Mouse (Mus musculus) embryonic facial prominence, embryonic 15.5 days (tissue): ENCODE results near the gene Zpbp2. TPM values are rescaled to one million over a fixed set of nuclear protein-coding genes. Genes with fewer than 3 reads are reported as not detected.

Experiments
- ATAC-seq: fragments of 200-750 bp; cut with Nextera tagmentation; 2 replicates; pipeline ENCODE4 v1.8.0; 2017; ENCODE audit warnings: low read depth, moderate TSS enrichment; ENCODE audit not compliant: insufficient number of reproducible peaks, low FRiP score, low TSS enrichment
- H3K27ac ChIP-seq: fragments of 300-500 bp; sonication (generic); replicated peaks from 2 replicates; pipeline ENCODE4 v1.5.1; 2015; ENCODE audit warnings: mild to moderate bottlenecking, inconsistent platforms
- H3K27me3 ChIP-seq: fragments of 300-500 bp; sonication (generic); 2 replicates; pipeline ENCODE4 v1.6.1; 2015; ENCODE audit warnings: inconsistent platforms
- H3K36me3 ChIP-seq: fragments of 300-500 bp; sonication (generic); 2 replicates; pipeline ENCODE4 v1.6.1; 2015; ENCODE audit warnings: mild to moderate bottlenecking, inconsistent platforms
- H3K4me1 ChIP-seq: fragments of 300-500 bp; sonication (generic); 2 replicates; pipeline ENCODE4 v1.6.1; 2015; ENCODE audit warnings: inconsistent platforms
- H3K4me2 ChIP-seq: fragments of 300-500 bp; sonication (generic); replicated peaks from 2 replicates; pipeline ENCODE4 v1.6.1; 2015; ENCODE audit warnings: mild to moderate bottlenecking, inconsistent platforms
- H3K4me3 ChIP-seq: fragments of 300-500 bp; sonication (generic); replicated peaks from 2 replicates; pipeline ENCODE4 v1.5.1; 2015; ENCODE audit warnings: mild to moderate bottlenecking, inconsistent platforms
- H3K9ac ChIP-seq: fragments of 300-500 bp; sonication (generic); 2 replicates; pipeline ENCODE4 v1.6.1; 2015; ENCODE audit warnings: inconsistent platforms
- H3K9me3 ChIP-seq: fragments of 300-500 bp; sonication (generic); replicated peaks from 2 replicates; pipeline ENCODE4 v1.6.1; 2016; ENCODE audit warnings: inconsistent platforms
- WGBS: fragments of 180-500 bp; shearing (Covaris S2); methylation state at CpG from one replicate; pipeline ENCODE4 v1.1.7; 2015; 5-methylcytosine and 5-hydroxymethylcytosine counted together
- polyA plus RNA-seq: library from polyadenylated mRNA; unstranded; fragments of >200 nt; fragmentation: Nextera tagmentation; extraction: Ambion mirVana; gene quantifications from 2 replicates; pipeline ENCODE4 v1.2.1, GENCODE M21; 2015

Zpbp2 gene
- polyA plus RNA-seq, 1 experiment from 2014 or later, result 0.16 TPM

DNA sequence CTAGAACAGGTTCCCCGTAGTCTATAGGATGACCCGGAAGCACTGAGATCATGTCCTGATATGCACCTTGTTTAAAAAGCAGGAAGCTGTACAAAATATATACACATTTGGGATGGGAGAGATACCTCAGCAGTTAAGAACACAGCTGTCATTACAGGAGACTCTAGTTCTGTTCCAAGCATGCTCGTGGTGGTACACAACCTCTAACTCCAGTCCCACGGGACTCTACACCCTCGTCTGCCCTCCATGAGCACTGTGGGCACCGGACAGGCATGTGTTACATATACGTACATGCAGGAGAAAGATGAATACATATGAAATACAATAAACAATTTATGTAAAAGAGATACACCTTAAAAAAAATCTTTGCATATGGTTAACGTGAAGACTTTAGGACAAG lies 8.3 kb upstream of the Zpbp2 start:
- Histone ChIP-seq H3K9ac (no peak overlapping the region), H3K36me3 (no peaks in the 10 kb centered on the region), H3K4me3 (no peak overlapping the region), H3K4me2 (no peak overlapping the region), H3K9me3 (peaks cover 7% of the 10 kb centered on the region; the same call in 1 of the 2 replicates), H3K4me1 (peaks cover 8% of the 10 kb centered on the region), H3K27ac (no peak overlapping the region), H3K27me3 (peaks cover 38% of the 10 kb centered on the region)
- WGBS, result 65% methylated on average over 8 of the region's 8 CpGs
- no peak for ATAC-seq

DNA sequence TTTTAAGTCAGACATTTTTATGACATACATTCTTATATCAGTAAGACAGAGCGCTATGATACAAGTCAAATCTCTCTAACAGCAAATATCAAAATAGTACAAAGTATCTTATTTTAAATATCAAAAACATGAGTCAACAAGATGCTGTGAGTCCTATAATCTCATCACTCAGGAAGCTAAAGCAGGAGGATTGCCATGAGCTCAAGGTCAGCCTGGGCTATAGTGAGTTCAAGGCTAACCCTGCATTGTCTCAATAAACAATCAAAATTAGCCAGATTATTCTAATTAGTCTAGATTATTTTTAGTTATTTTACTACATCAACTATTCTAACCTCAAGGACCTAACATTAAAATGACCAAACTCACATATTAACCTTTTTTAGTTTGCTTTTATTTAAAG lies 7.5 kb upstream of the Zpbp2 start:
- Histone ChIP-seq H3K4me1 (peaks cover 8% of the 10 kb centered on the region), H3K4me3 (no peak overlapping the region), H3K9ac (no peak overlapping the region), H3K36me3 (no peaks in the 10 kb centered on the region), H3K4me2 (no peak overlapping the region), H3K27ac (no peak overlapping the region), H3K27me3 (peaks cover 47% of the 10 kb centered on the region), H3K9me3 (peaks cover 7% of the 10 kb centered on the region; the same call in 1 of the 2 replicates)
- 89% methylated on average over 1 of the region's 1 CpGs for WGBS
- ATAC-seq, result no peak

DNA sequence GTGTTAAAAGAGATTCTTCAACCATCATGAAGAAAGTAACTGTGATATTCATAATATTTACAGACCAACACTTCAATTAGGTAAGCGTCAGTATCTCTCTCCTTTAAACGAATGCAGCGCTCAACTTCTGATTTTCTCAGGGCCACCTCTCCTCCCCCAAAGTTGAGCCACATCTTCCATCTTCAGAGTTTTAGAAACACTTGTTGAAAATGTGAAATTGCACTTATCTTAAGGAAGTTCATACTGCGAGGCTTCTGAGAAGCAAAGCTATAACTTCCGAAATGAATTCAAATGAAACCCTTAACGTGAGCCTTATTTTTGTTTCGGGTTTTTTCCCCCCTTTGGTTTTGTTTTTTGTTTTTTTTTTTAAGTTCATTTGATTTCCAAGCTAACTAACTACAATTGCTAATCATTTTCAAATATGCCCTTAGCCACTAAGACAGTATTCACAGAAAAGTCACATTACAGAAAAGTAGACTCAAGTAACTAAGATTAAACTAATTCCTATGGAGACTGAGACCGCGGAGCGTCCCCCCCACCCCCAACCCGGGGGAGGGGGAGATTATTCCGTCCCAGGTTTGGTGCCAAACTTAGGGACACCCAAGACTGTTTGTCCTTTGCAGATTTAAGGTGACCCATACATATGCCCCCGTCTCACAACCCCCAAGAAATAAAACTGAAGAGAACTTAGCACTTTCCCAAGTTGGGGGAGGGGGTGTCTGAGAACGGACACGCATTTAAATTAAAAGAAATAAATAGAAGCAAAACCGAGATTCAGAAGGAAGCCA lies 5.8 kb upstream of the Zpbp2 start:
- Histone ChIP-seq H3K36me3 (no peaks in the 10 kb centered on the region), H3K27ac (no peak overlapping the region), H3K4me2 (peak overlapping the region; percentile 86), H3K4me3 (peak overlapping the region; percentile 45), H3K9me3 (peaks cover 3% of the 10 kb centered on the region; the same call in 1 of the 2 replicates), H3K27me3 (peaks cover 59% of the 10 kb centered on the region), H3K4me1 (peaks cover 8% of the 10 kb centered on the region), H3K9ac (0 out of 2 replicates have a peak overlapping the region, but pooled peaks have one; percentile 5)
- no peak for ATAC-seq
- WGBS, result 3% methylated on average over 16 of the region's 16 CpGs

DNA sequence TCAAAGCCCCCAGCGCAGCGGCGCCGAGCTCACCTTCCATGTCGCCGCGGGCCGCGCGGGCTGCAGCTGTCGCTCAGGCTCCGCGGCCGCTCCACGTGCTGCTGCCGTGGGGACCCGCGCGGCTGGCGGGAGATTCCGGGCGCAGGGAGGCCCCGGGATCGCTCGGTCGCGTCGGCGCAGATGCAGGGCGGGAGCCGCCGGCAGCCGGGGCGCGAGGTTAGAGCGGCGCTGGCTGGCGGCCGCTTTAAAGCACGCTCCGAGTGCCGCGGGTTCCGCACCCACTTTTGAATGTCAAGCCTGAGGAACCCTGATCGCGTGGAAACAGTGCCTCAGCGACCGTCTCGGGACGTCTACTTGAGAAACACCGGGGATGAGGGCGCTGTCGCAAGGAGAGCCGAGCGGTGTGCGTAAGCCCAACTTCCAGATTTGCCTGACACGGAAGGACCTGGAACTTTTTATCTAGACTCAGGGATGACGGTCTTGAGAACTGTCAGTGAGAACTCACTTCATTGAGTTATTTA lies 5.1 kb upstream of the Zpbp2 start, which contains the start of gene Ikzf3:
TSS of gene Ikzf3 (minus strand) at position 321 of the 521 bp plus-strand sequence.
- peaks cover 63% of the 10 kb centered on the region for H3K27me3 ChIP-seq
- 0 out of 2 replicates have a peak within 1 kb of the TSS, but pooled peaks have one; percentile 5 for H3K9ac ChIP-seq
- H3K36me3 ChIP-seq, result no peaks in the 10 kb centered on the region
- peak within 1 kb of the TSS; percentile 86 for H3K4me2 ChIP-seq
- H3K9me3 ChIP-seq, result no peaks in the 10 kb centered on the region
- H3K27ac ChIP-seq, result no peak within 1 kb of the TSS
- H3K4me1 ChIP-seq, result peaks cover 12% of the 10 kb centered on the region
- H3K4me3 ChIP-seq, result peak within 1 kb of the TSS; percentile 45
- ATAC-seq, result no peak
- WGBS, result under 1% methylated on average over 57 of the region's 58 CpGs

DNA sequence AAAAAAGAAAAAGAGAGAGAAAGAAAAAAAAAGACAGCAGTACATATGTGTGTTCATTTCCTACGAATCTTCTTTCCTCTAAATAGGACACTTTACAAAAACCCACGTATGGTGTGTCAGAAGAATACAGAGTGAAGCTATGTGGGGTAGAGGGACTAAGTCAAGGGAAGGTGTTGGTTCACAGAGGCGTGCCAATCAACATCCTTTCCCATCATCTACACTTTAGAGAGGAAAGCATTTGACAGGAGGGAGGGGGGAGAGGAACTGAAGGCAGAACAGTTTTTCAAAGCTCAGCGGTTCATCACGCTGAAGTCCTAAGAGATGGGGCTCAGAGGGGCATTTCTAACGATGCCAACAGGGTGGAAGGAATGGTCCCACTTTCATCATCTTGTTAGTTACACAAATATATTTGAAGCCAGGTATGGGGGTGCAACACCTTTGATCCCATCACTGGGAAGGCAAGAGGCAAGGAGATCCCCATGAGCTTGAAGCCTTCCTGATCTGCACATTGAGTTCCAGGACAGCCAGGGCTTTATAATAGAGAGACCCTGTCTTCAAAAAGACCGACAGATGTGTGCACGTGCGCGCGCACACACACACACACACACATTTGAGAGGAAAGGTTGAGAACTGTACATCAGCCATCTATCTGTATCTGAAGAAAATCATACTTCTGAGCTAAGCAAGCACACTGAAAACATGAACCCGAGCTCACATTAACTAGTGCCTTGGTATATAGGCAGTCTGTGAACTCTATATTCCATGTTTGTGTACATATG lies 4.2 kb upstream of the Zpbp2 start:
- WGBS, result 46% methylated on average over 12 of the region's 12 CpGs
- no peak overlapping the region for H3K4me2 ChIP-seq
- no peak overlapping the region for H3K9ac ChIP-seq
- no peaks in the 10 kb centered on the region for H3K36me3 ChIP-seq
- peaks cover 17% of the 10 kb centered on the region for H3K4me1 ChIP-seq
- peaks cover 63% of the 10 kb centered on the region for H3K27me3 ChIP-seq
- H3K9me3 ChIP-seq, result no peaks in the 10 kb centered on the region
- no peak overlapping the region for H3K27ac ChIP-seq
- no peak for ATAC-seq
- no peak overlapping the region for H3K4me3 ChIP-seq

DNA sequence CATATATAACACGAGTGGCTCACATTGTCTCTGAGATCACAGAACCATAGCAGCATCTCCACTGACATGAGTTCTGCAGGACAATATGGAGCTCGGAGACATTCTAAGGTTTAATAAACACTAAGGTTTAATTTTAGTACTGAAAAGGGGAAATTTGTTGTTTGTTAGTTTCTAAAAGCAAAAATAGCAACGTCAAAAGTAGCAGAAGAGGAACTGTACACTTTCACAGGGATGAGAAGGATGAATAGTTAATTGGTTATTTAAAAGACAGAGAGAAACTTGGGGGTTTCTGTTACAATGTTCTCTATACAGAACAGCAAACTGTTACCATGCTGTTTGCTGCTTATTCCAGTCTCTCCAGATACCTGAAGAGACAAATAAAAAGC lies 3.6 kb upstream of the Zpbp2 start:
- no peak overlapping the region for H3K4me2 ChIP-seq
- H3K36me3 ChIP-seq, result no peaks in the 10 kb centered on the region
- no peak for ATAC-seq
- no peak overlapping the region for H3K4me3 ChIP-seq
- WGBS, result 53% methylated on average over 3 of the region's 3 CpGs
- H3K4me1 ChIP-seq, result peaks cover 17% of the 10 kb centered on the region
- H3K9ac ChIP-seq, result no peak overlapping the region
- H3K9me3 ChIP-seq, result no peaks in the 10 kb centered on the region
- H3K27ac ChIP-seq, result no peak overlapping the region
- H3K27me3 ChIP-seq, result peaks cover 63% of the 10 kb centered on the region

DNA sequence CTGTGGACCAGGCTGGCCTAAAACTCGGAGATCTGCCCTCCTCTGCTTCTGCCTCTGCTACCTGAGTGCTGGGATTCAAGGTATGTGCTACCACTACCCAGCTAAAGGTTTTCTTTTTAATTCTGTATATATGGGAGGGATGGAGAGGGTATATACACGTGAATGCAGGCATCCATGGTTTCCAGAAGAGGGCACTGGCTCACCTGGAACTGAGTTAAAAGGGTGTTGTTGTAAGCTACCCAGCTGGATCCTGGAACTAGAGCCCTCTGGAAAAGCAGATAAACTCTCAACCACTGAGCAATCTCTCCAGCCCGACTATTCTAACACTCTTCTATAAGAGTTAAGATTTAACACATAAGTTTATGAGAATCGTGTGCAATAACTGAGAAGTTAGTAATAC lies 1.5 kb upstream of the Zpbp2 start:
- H3K9ac ChIP-seq, result no peak overlapping the region

DNA sequence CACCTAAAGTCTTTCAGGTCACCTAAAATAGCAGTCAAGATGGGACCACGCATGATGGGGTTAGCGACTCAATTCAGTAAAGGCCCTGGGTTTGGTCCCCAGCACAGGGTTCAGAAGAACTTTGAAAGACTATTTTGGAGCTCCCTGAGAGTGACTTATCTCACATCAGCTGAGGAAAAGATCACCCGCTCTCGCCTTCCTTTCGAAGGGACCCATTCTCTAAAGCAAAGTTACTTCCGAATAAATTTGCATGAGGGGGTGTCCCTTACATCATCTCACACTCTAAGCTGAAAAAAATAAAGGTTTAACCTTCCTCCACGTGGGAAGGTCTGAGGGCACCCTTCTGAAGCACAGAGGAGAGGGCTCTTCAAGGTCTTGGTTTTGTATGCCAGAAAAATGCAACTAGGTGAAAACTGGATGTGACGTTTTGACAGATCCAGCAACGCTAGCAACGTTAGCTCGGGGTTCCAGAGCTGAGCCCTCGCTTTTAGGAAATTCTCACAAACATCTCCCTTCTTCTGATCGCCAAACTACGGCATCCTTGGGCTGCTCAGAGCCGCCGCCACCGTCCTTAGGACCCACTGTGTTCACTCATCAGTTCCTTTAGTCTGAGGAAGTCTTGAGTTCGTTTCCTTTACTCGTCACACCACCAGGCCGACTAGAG lies 454 bp upstream of the Zpbp2 start:
- H3K4me3 ChIP-seq, result peak overlapping the region; percentile 85
- H3K27ac ChIP-seq, result 0 out of 2 replicates have a peak overlapping the region, but pooled peaks have one; percentile 85
- H3K4me2 ChIP-seq, result peak overlapping the region; percentile 84
- H3K4me1 ChIP-seq, result peaks cover 14% of the 10 kb centered on the region
- no peaks in the 10 kb centered on the region for H3K9me3 ChIP-seq
- peaks cover 47% of the 10 kb centered on the region for H3K27me3 ChIP-seq
- ATAC-seq, result no peak
- 18% methylated on average over 20 of the region's 20 CpGs for WGBS
- no peaks in the 10 kb centered on the region for H3K36me3 ChIP-seq
- H3K9ac ChIP-seq, result no peak overlapping the region

More for the DNA sequence above, 1.5 kb upstream of the Zpbp2 start:
- Histone ChIP-seq H3K9me3 (no peaks in the 10 kb centered on the region), H3K36me3 (no peaks in the 10 kb centered on the region), H3K27ac (no peak overlapping the region), H3K4me3 (no peak overlapping the region), H3K4me1 (peaks cover 17% of the 10 kb centered on the region), H3K4me2 (no peak overlapping the region), H3K27me3 (peaks cover 52% of the 10 kb centered on the region)
- ATAC-seq, result no peak
- 59% methylated on average over 4 of the region's 4 CpGs for WGBS

DNA sequence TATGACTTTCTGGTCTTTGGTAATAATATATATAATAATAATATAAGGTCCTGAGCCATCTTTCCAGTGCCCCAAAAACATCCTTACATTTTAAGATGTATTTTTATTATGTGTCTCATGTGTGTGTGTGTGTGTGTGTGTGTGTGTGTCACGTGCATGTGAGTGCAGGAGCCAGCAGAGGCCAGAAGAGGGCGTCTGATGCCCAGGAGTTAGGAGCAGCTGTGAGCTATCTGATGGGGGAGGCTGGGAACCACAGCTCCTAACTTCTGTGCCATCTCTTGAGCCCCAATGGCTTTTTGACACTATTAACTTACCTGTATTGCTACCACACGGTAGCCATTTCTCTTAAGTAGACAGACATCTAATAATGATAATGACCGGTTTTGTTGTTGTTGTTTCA lies 3.1 kb downstream of the Zpbp2 start:
- Histone ChIP-seq H3K36me3 (no peaks in the 10 kb centered on the region), H3K4me2 (no peak overlapping the region), H3K27ac (no peak overlapping the region), H3K4me1 (peaks cover 9% of the 10 kb centered on the region), H3K27me3 (peaks cover 14% of the 10 kb centered on the region), H3K9me3 (no peaks in the 10 kb centered on the region), H3K4me3 (no peak overlapping the region), H3K9ac (no peak overlapping the region)
- no peak for ATAC-seq
- WGBS, result 88% methylated on average over 4 of the region's 4 CpGs

DNA sequence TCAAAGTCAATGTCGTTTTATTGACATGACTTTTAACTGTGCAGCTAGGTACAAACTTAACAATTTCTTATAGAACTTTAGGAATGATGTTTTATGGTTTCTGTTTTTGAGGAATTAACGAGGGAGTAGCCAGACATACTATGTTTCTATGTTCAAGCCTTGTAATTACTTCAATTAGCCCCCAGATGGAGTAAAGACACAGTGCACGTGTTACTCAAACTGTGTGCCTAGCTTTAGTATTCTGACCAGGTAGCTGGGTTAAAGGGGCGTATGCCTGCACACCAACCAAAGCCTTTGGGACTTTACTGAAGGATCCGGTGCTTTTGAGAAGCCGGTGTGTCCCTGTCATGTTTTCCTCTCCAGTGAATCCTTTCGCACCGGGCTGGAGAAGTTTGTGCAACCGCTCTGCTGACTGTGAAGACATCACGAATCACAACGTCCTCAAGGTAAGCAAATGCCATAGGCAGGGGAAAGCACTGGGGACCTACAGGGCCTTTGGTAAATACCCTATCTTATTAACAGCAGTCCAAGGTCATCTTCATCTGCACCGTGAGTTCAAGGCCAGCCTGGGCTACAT lies 4.3 kb downstream of the Zpbp2 start:
- no peaks in the 10 kb centered on the region for H3K36me3 ChIP-seq
- WGBS, result 67% methylated on average over 12 of the region's 12 CpGs

More for the DNA sequence above, 4.3 kb downstream of the Zpbp2 start:
- Histone ChIP-seq H3K4me1 (peaks cover 9% of the 10 kb centered on the region), H3K27me3 (peaks cover 3% of the 10 kb centered on the region), H3K4me3 (no peak overlapping the region), H3K9me3 (no peaks in the 10 kb centered on the region), H3K27ac (no peak overlapping the region), H3K4me2 (no peak overlapping the region), H3K9ac (no peak overlapping the region)
- ATAC-seq, result no peak
